ENCODE assay signal across 8 mouse cellular contexts in the genomic region with DNA sequence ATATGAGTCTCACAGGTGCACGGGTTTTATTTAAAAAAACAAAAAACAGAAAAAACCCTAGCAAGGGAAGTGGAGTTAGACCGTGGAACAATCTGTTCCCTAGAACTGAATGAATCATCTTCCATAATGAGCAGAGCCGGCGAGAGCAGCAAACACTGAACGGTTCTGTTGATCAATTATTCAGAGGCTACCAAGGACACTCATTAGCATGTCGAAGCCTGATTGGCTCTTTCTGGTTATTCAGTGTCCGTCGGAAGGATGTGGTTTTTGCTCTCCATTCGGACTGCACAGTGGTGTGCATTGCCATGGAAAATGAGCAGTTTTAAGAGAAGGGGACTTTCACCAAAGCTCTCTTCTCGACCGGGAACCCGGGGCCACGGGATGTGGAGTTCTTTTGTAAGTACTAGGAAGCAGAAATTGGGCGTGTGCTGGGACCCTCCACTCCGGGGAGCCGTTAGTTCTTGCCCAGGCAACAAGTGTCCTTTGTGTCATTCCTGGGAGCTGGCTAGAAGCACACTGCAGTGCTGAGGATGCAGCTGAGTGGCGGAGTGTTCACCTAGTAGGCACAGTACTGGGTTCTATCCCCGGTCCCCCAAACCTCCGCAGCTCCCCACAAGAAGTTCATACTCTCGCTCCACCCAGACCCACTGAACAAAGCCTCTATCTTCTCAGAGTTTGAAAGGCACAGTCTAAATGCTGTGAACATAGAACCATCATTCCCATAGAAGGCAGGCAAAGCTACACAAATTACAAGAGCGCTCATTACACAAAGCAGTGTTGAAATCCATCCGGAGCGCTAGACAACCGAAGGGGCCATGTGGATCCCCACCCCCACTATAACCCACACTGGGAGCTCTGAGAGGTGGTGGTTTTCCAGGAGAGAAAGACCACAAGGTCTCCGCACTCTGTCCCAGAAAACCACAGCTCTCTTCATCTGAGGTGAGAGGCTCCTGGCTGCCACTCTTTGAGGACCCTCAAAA.
DNase-seq lines count a peak whose midpoint lies in the region; ATAC-seq and TF ChIP-seq lines count a peak whose summit lies in the region.

No protein-coding gene starts in this region.

- H3K4me3 ChIP-seq in E14TG2a.4 (replicated peaks; ENCODE audit: low read length), result peak overlapping the region; percentile 64
- no peak overlapping the region for H3K4me3 ChIP-seq in embryonic facial prominence, embryonic 13.5 days
- H3K4me3 ChIP-seq in intestine, embryonic 15.5 days (replicated peaks), result no peak overlapping the region
- no peak overlapping the region for H3K4me3 ChIP-seq in limb, embryonic 13.5 days

- no peak for TF ChIP-seq CTCF in E14TG2a.4 (conservative IDR thresholded peaks at IDR 0.05; ENCODE audit: low read length)

- H3K4me2 ChIP-seq in embryonic facial prominence, embryonic 13.5 days, result peak overlapping the region; percentile 39
- peak overlapping the region; percentile 28; the same call in 1 of the 2 replicates for H3K4me2 ChIP-seq in intestine, embryonic 15.5 days (replicated peaks)
- peak overlapping the region; percentile 29; the same call in 1 of the 2 replicates for H3K4me2 ChIP-seq in limb, embryonic 13.5 days (replicated peaks)

- no peaks in the 10 kb centered on the region for H3K36me3 ChIP-seq in E14TG2a.4 (ENCODE audit: insufficient read depth, low read length)
- H3K36me3 ChIP-seq in embryonic facial prominence, embryonic 13.5 days, result no peaks in the 10 kb centered on the region
- no peaks in the 10 kb centered on the region for H3K36me3 ChIP-seq in intestine, embryonic 15.5 days
- no peaks in the 10 kb centered on the region for H3K36me3 ChIP-seq in limb, embryonic 13.5 days

- no peak for ATAC-seq in embryonic facial prominence, embryonic 13.5 days (ENCODE audit: insufficient number of reproducible peaks, insufficient read depth, low FRiP score, low TSS enrichment, low read depth)
- peak; percentile 62; the same call in 1 of the 2 replicates for ATAC-seq in intestine, embryonic 15.5 days
- ATAC-seq in limb, embryonic 13.5 days (ENCODE audit: low FRiP score, low read depth), result no peak
- no peak for ATAC-seq in CD4-positive, CD25-positive, alpha-beta regulatory T cell, adult 4 months

- 0 out of 2 replicates have a peak overlapping the region, but pooled peaks have one; percentile 32 for H3K9ac ChIP-seq in embryonic facial prominence, embryonic 13.5 days
- H3K9ac ChIP-seq in intestine, embryonic 15.5 days, result no peak overlapping the region
- no peak overlapping the region for H3K9ac ChIP-seq in limb, embryonic 13.5 days

- H3K9me3 ChIP-seq in E14TG2a.4 (ENCODE audit: low read length), result no peaks in the 10 kb centered on the region
- H3K9me3 ChIP-seq in embryonic facial prominence, embryonic 13.5 days, result no peaks in the 10 kb centered on the region
- H3K9me3 ChIP-seq in intestine, embryonic 15.5 days, result no peaks in the 10 kb centered on the region
- no peaks in the 10 kb centered on the region for H3K9me3 ChIP-seq in limb, embryonic 13.5 days

- 52% methylated on average over 25 of the region's 25 CpGs for WGBS in embryonic facial prominence, embryonic 13.5 days
- WGBS in intestine, embryonic 15.5 days, result 54% methylated on average over 25 of the region's 25 CpGs
- 58% methylated on average over 25 of the region's 25 CpGs for WGBS in limb, embryonic 13.5 days

- DNase-seq in adrenal gland, postnatal 10 days, result peak; percentile 57
- peak; percentile 45 for DNase-seq in neural tube, embryonic 10.5 days (ENCODE audit: extremely low spot score, low spot score)
- DNase-seq in spleen, postnatal 4 days (ENCODE audit: low spot score in 2 of 2), result no peak

- H3K27me3 ChIP-seq in E14TG2a.4 (ENCODE audit: insufficient read depth, low read length), result no peaks in the 10 kb centered on the region
- H3K27me3 ChIP-seq in embryonic facial prominence, embryonic 13.5 days, result no peaks in the 10 kb centered on the region
- no peaks in the 10 kb centered on the region for H3K27me3 ChIP-seq in intestine, embryonic 15.5 days (replicated peaks)
- H3K27me3 ChIP-seq in limb, embryonic 13.5 days, result no peaks in the 10 kb centered on the region

- peaks cover 68% of the 10 kb centered on the region for H3K4me1 ChIP-seq in E14TG2a.4 (replicated peaks; ENCODE audit: low read depth, low read length)
- H3K4me1 ChIP-seq in embryonic facial prominence, embryonic 13.5 days, result peaks cover 13% of the 10 kb centered on the region
- H3K4me1 ChIP-seq in intestine, embryonic 15.5 days (replicated peaks), result no peaks in the 10 kb centered on the region
- H3K4me1 ChIP-seq in limb, embryonic 13.5 days, result no peaks in the 10 kb centered on the region; the same call in 1 of the 2 replicates

- no peak overlapping the region; the same call in 1 of the 2 replicates for H3K27ac ChIP-seq in embryonic facial prominence, embryonic 13.5 days
- H3K27ac ChIP-seq in intestine, embryonic 15.5 days, result no peak overlapping the region
- peak overlapping the region; percentile 44; the same call in 1 of the 2 replicates for H3K27ac ChIP-seq in limb, embryonic 13.5 days

Comparison
In these comparisons a context has a peak if more than half of its experiments do, and no peak if none do; other contexts are left out.
1. DNase-seq: peak in adrenal gland, postnatal 10 days (single experiment) and neural tube, embryonic 10.5 days (single experiment); none in spleen, postnatal 4 days (0 of 2).
2. Peak in every context shown above with its lines, with median percentiles within 50 percentile points of each other: H3K4me2 ChIP-seq.